Comparison of ENCODE assay signal across 7 mouse cellular contexts in genomic region chr13:74121141-74121602, GRCm38 (mm10). TPM values are rescaled to one million over a fixed set of nuclear protein-coding genes. Genes with fewer than 3 reads are reported as not detected.
DNase-seq lines count a peak whose midpoint lies in the region; ATAC-seq and TF ChIP-seq lines count a peak whose summit lies in the region.

TSS of gene Slc9a3 (plus strand) at chr13:74121457.

- H3K4me3 ChIP-seq in embryonic facial prominence, embryonic 14.5 days (ENCODE audit: low read depth, low read length), result peak within 1 kb of the TSS; percentile 43
- peak within 1 kb of the TSS; percentile 48 for H3K4me3 ChIP-seq in hindbrain, embryonic 16.5 days (ENCODE audit: low read length)
- peak within 1 kb of the TSS; percentile 8; the same call in 1 of the 2 replicates for H3K4me3 ChIP-seq in liver, adult 2 months (ENCODE audit: insufficient read depth, low read depth, low read length)

- no peak within 1 kb of the TSS for H3K27ac ChIP-seq in embryonic facial prominence, embryonic 14.5 days (replicated peaks; ENCODE audit: low read depth, low read length)
- H3K27ac ChIP-seq in hindbrain, embryonic 16.5 days (ENCODE audit: low read depth, low read length), result no peak within 1 kb of the TSS
- no peak within 1 kb of the TSS for H3K27ac ChIP-seq in liver, adult 2 months (replicated peaks; ENCODE audit: insufficient read depth, low read depth, low read length)

- no peaks in the 10 kb centered on the region for H3K4me1 ChIP-seq in embryonic facial prominence, embryonic 14.5 days (ENCODE audit: control insufficient read depth, insufficient read depth, low read length)
- H3K4me1 ChIP-seq in hindbrain, embryonic 16.5 days (ENCODE audit: control insufficient read depth, insufficient read depth, low read depth, low read length), result no peaks in the 10 kb centered on the region
- H3K4me1 ChIP-seq in liver, adult 2 months (ENCODE audit: control insufficient read depth, insufficient read depth, low read length), result no peaks in the 10 kb centered on the region

- peaks cover 45% of the 10 kb centered on the region for H3K27me3 ChIP-seq in embryonic facial prominence, embryonic 14.5 days (replicated peaks; ENCODE audit: control insufficient read depth, insufficient read depth, low read length)
- H3K27me3 ChIP-seq in hindbrain, embryonic 16.5 days (replicated peaks; ENCODE audit: control insufficient read depth, insufficient read depth, low read length), result peaks cover 31% of the 10 kb centered on the region
- no peaks in the 10 kb centered on the region for H3K27me3 ChIP-seq in liver, adult 2 months (ENCODE audit: control insufficient read depth, insufficient read depth, low read length)

- under 1% methylated on average over 34 of the region's 35 CpGs for WGBS in embryonic facial prominence, embryonic 14.5 days
- WGBS in hindbrain, embryonic 16.5 days, result under 1% methylated on average over 35 of the region's 35 CpGs
- under 1% methylated on average over 35 of the region's 35 CpGs for whole genome bisulfite sequencing in liver, adult 2 months

- 0 out of 2 replicates have a peak, but pooled peaks have one; percentile 26 for ATAC-seq in embryonic facial prominence, embryonic 14.5 days (ENCODE audit: low read depth)
- ATAC-seq in hindbrain, embryonic 16.5 days, result peak; percentile 85

- H3K36me3 ChIP-seq in embryonic facial prominence, embryonic 14.5 days (ENCODE audit: control insufficient read depth, insufficient read depth, low read length), result no peaks in the 10 kb centered on the region
- H3K36me3 ChIP-seq in hindbrain, embryonic 16.5 days (ENCODE audit: control insufficient read depth, insufficient read depth, low read length), result no peaks in the 10 kb centered on the region
- H3K36me3 ChIP-seq in liver, adult 2 months (ENCODE audit: control insufficient read depth, insufficient read depth, low read length), result no peaks in the 10 kb centered on the region

- no peak for TF ChIP-seq CTCF in liver, adult 2 months (IDR thresholded peaks at IDR 0.05; ENCODE audit: low read depth, low read length)

- H3K9ac ChIP-seq in embryonic facial prominence, embryonic 14.5 days (ENCODE audit: low read depth, low read length), result peak within 1 kb of the TSS; percentile 52
- H3K9ac ChIP-seq in hindbrain, embryonic 16.5 days (ENCODE audit: low read depth, low read length), result peak within 1 kb of the TSS; percentile 63
- H3K9ac ChIP-seq in liver, adult 2 months (ENCODE audit: low read depth, low read length), result no peak within 1 kb of the TSS

- TF ChIP-seq POLR2A in liver, adult 2 months (IDR thresholded peaks at IDR 0.05; ENCODE audit: extremely low read depth, insufficient read depth, low read length), result no peak

- no peaks in the 10 kb centered on the region for H3K9me3 ChIP-seq in embryonic facial prominence, embryonic 14.5 days (ENCODE audit: control insufficient read depth, low read length)
- no peaks in the 10 kb centered on the region for H3K9me3 ChIP-seq in hindbrain, embryonic 16.5 days (ENCODE audit: control insufficient read depth, low read length)

- DNase-seq in urinary bladder, postnatal 14 days (ENCODE audit: low spot score), result peak; percentile 15
- no peak for DNase-seq in urinary bladder, adult 2 months (ENCODE audit: low spot score)
- peak; percentile 14 for DNase-seq in embryonic facial prominence, embryonic 14.5 days (ENCODE audit: low spot score)
- peak; percentile 29 for DNase-seq in liver, adult 2 months (ENCODE audit: extremely low read depth, low read depth, low spot score)
- DNase-seq in right cerebral cortex, postnatal 4 days, result peak; percentile 12
- no peak for DNase-seq in layer of hippocampus, adult 8-10 months (ENCODE audit: low spot score in 2 of 2)

- H3K4me2 ChIP-seq in embryonic facial prominence, embryonic 14.5 days (ENCODE audit: low read depth, low read length), result peak within 1 kb of the TSS; percentile 70
- peak within 1 kb of the TSS; percentile 72 for H3K4me2 ChIP-seq in hindbrain, embryonic 16.5 days (ENCODE audit: low read length)

- no peaks in the 10 kb centered on the region for H3K79me2 ChIP-seq in liver, adult 2 months (ENCODE audit: control insufficient read depth, insufficient read depth, low read length)

RNA-seq across cellular contexts. Expression of gene Slc9a3, which starts in this region (rescaled TPM):
- 0.03 and 0.04 TPM in 2 replicates for polyA plus RNA-seq in urinary bladder, adult 2 months (2012; rRNA removed)
- polyA plus RNA-seq in embryonic facial prominence, embryonic 14.5 days (2014; fragmentation: Nextera tagmentation; extraction: Ambion mirVana), result not detected in 2 replicates
- 0.20 and 0.64 TPM in 2 replicates for polyA plus RNA-seq in hindbrain, embryonic 16.5 days (2015; fragmentation: Nextera tagmentation; extraction: Ambion mirVana)
- total RNA-seq in liver, adult 2 months (2014; rRNA removed), result 0.09 TPM in 1 of 2 replicates, not detected in the other
- polyA plus RNA-seq in liver, adult 2 months (2012; rRNA removed), result 0.04 and 0.07 TPM in 2 replicates
- 1 to 10 TPM; 1.4 to 2.4 (median 1.8) TPM for total RNA-seq in layer of hippocampus, adult 8-10 months (2022)

Comparison
In these comparisons a context has a peak if more than half of its experiments do, and no peak if none do; other contexts are left out.
1. DNase-seq: peak in urinary bladder, postnatal 14 days (single experiment) and right cerebral cortex, postnatal 4 days (single experiment); none in urinary bladder, adult 2 months (single experiment) and layer of hippocampus, adult 8-10 months (0 of 2).
2. Peak in DNase-seq, ATAC-seq, H3K4me3 ChIP-seq, H3K9ac ChIP-seq and H3K4me2 ChIP-seq in embryonic facial prominence, embryonic 14.5 days; RNA of the gene not detected or under 1 TPM.
3. Peak in ATAC-seq, H3K4me3 ChIP-seq, H3K9ac ChIP-seq and H3K4me2 ChIP-seq in hindbrain, embryonic 16.5 days; RNA of the gene not detected or under 1 TPM.
4. Peak in DNase-seq and H3K4me3 ChIP-seq in liver, adult 2 months; RNA of the gene not detected or under 1 TPM.
5. Peak in every context shown above with its lines, with median percentiles within 50 percentile points of each other: H3K4me3 ChIP-seq.